Mouse (Mus musculus) heart, postnatal 0 days (tissue): ENCODE measurements at regions not wholly inside any gene's neighbourhood (a gene's known extent, or its start where the extent isn't known, plus 50 kb on each side); places are given as distances from the start of the nearest gene placed in this dataset.

Source experiments
- CTCF ChIP-seq: IDR thresholded peaks from 2 replicates; pipeline ENCODE4 v1.5.1; 2016; ENCODE audit warnings: antibody characterized with exemption, control low read depth, low read depth
- EP300 ChIP-seq: IDR thresholded peaks from 2 replicates; pipeline ENCODE4 v1.6.1; 2016; ENCODE audit warnings: antibody characterized with exemption, low read depth

GRCm38 (mm10) chr5:51289191-51289590 is 278.3 kb downstream of the Ppargc1a start:
- no peak for TF ChIP-seq EP300
- no peak for TF ChIP-seq CTCF
